Mouse (Mus musculus) induced T-regulatory cell, adult 2 months (primary cell): Measurements from ENCODE around the gene Myod1.

Source experiments
- DNase-seq: peaks from one replicate; pipeline ENCODE4 v3.0.0-alpha.2; 2012; ENCODE audit warnings: low read depth

Gene Myod1

DNA sequence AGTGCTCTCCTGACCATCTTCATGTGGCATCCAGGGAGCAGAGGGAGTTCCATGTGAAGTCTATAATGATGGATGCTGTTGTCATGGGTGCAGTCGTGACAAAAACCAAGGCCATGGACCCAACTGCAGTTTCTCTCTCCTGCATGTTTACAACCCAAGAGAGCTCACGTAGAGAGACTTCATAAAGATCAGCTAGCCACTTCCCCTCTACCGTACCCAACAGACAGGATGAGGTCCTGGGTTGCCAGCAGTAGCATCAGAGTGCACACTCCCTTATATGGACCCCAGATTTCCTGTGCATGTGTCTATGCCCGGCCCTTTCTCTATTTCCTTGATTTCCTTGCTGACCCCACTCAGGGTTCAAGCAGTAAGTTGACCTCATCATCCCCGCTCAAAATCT is 15.4 kb downstream of the Myod1 start:
- DNase-seq = peak; percentile 82

DNA sequence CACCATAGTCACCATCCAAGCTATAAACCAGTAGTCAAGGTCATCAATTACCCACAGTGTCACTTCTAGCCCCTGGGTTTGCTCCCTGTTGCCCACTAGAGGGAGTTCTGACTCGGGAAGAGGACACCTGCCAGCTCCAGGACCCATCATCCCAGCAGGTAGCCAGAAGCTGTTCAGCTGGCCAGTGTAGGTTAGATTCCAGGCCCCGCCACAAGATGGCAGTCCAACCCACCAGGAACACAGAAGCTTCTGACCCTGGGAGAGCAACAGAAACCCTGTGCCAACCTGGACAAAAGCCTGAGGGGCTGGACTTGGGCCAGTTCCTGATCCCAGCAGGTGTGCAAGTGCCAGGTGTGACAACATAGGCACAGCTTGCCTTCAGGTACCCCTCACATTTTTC is 16.8 kb downstream of the Myod1 start:
- DNase-seq = peak; percentile 84

DNA sequence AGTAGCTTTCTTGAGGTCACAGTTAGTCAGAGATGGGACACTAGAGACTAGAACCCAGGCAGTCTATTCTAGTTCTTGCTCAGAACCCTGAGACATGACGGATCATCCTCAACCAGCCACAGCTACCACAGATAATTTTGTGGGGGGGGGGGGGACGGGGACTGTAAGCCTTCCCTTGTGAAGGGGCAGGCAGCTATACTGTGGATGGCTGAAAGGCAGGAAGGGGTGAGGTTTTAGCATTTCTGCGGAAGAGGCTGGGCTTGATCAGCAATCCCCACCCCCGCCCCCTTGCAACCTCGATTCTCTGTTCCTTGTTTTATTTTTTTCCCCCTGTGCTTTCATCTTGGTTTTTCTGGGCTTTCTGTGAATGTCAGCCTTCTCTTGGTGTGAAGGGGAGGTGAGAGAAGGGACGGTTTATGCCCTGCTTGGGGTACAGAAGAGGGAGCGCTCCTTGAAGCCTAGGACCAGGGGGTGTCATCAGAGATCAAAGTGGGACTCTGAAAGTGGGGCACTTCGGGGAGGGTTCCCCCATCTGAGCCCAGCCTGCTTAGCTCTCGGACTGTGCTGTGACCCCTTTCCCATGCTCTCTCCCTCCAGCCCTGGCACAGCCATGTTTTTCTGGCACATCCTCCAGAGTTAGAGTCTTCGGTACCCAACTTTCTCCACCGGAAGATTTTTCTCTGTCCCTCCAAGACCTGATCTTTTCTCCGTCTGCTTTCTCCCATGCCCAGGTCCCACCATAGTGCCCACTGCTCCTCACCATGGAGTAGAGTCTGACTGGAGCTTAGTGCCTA is 17.6 kb downstream of the Myod1 start:
- peak; percentile 60 for DNase-seq

DNA sequence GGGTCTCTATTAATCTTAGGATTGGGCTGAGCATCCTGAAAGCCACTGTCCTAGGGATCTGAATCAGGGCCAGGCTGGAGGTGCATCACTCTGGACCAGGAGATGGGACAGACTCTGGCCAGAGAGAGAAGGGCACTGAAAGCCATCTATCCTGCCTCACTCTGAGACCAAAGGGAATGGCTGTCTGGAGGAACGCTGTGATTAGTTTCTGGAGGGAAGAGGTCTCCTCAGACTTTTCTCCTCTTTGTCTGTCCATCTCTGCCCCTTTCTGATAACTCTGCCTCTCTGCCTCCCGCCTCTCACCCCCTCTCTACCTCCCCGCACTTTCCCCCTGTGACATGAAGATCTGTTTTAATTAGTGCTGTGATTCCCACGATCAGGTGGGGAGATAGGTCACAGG is 18.7 kb downstream of the Myod1 start:
- DNase-seq = no peak

DNA sequence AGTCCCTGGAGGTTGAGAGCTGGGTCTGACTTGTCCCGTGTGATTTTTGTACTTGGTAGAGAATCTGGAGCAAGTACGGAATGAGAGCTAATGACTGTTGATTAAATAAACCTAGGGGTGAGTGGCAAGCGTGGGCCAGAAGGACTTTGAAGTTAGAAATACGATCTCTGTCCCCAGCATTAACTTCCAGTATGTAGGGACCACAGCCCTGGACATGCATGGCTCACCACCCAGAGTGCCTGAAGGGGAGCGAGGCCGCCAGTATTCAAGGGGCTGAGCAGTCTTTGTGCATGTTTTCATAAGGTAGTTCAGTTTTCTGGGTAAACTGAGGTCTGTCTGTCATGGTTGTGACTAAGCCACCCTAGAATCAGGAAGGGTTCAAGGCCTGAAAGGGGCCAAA is 19.3 kb downstream of the Myod1 start:
- DNase-seq = no peak

DNA sequence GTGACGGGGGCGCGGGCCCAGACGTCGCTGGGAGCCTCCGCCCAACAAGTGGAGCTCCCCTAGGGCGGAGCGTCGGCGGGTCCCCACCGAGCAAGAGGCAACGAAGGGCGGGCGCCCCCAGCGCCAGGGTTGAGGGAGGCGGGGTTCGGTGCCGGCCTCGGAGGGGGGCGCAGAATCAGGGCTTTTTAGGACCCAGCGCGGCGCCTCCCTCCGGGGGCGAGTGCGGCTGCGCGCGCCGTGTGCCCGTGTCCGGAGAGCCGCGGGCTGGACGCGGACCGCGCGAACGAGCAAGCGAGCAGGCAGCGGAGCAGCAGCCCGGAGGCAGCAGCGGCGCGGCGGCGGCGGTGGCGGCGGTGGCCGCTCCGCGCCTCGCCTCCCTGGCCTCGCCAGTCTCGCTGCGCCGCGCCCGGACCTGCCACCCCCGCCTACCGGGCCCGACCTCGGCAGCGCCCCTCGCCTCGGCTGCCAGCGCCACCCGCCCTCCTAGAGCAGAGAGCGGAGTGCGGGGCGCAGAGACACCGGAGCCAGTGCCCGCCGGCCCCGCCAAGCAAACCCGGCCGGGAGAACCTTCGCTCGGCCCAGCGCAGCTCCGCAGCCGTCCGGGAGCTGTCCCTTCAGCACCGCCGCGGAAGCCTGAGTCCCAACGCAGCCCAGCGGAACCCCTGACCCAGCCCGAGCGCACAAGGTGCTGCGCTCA is 20.1 kb downstream of the Myod1 start, which contains the start of gene Kcnc1:
Kcnc1 (plus strand) TSS at position 267 of the 697 bp plus-strand sequence.
- peak; percentile 76 for DNase-seq

DNA sequence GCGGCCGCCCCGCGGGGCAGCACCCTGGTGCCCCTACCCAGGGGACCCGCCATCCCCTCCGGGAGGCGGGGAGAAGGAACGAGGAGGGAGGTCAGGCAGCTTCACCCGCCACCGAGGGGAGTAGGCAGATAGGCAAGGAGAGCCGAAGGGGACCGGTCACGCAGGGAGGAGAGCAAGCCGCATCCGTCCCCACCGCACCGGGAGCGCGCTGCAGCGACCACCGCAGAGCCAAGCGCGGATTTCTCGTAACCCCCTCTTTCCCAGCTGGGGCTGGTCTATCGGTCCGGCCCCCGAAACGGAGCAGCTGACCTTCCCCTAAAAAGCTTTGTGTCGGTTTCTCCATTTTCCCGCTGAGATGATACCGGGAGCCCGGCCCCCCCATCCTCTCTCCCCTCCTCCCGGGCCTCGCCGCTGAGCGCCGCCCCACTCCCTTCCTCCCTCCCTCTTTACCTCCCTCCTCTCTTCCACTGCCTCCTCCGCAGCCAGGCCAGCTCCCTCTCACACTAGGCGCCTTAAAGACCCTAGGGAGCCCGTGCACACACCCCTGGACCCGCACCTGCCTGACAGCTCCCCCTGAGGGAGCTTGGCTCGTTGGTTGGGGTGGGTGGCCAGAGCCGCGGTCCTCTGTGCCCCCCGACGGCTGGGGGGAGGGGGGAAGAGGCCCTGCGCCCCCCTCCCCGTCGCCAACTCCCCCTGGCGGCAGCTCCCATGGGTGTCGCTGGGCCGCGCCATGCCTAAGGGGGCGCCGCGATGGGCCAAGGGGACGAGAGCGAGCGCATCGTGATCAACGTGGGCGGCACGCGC is 20.9 kb downstream of the Myod1 start:
- no peak for DNase-seq

DNA sequence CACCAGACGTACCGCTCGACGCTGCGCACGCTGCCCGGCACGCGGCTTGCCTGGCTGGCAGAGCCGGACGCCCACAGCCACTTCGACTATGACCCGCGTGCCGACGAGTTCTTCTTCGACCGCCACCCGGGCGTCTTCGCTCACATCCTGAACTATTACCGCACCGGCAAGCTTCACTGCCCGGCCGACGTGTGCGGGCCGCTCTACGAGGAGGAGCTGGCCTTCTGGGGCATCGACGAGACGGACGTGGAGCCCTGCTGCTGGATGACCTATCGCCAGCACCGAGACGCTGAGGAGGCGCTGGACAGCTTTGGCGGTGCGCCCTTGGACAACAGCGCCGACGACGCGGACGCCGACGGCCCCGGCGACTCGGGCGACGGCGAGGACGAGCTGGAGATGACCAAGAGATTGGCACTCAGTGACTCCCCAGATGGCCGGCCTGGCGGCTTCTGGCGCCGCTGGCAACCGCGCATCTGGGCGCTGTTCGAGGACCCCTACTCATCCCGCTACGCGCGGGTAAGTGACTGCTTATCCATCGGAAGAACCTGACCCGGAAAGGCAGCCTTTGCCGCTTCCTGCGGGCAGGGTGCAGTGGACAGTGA is 21.6 kb downstream of the Myod1 start:
- DNase-seq = no peak

DNA sequence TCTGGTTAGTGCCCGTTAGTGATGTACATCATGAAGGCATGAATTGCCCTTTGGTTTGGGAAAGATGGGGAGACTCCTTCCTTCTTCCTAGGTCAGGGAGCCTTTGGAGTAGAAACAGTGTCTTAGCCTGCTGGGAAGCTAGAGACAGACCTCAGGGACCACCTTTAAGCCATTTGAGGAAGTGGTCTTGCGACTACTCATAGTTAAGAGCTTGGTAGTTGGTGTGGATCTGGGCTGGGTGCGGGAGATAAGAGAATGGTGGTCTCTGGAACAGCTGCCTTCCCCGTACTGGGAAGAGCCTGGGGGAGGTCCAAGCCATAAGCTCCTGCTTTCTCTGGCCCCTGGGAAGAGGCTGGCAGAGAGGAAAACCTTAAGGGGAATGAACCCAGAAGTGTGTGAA is 22.3 kb downstream of the Myod1 start:
- DNase-seq = no peak

DNA sequence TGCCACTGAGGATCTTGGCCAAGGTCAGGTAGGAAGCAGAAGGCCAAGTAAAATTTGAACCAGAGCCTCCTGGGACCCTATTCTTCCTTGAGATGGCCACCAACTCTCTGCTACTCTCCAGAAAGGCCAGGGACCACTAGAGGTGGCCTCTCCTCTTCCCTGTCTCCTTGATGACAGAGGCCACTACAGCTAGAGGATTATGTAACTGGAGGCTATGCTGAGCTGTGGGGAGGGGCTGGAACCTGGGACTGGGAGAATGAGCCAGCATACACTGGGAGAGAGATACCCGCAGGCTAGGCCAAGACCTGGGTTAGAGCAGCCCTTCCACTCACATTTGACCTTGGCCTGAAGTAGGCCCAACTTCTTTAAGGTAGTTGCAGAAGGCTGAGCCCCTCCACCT is 23.4 kb downstream of the Myod1 start:
- no peak for DNase-seq

DNA sequence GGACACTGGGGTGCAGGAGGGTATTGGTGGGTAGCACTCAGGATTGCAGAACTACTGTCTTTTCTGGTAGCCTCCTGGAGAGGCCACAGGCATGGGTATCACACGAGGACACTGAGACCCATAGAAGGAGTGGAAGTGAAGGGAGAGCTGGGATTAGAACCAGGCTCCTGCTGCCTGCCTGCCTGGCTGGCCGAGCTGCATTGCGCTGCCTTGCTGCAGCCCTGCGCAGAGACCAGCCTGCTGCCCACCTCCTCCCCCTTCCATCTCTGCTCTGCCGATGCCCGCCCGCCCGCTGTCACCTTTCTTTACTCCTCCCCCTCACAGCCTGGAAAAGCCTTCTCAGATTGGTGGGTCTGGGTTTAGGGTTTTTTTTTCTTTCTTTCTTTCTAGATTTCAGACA is 24.1 kb downstream of the Myod1 start:
- no peak for DNase-seq

DNA sequence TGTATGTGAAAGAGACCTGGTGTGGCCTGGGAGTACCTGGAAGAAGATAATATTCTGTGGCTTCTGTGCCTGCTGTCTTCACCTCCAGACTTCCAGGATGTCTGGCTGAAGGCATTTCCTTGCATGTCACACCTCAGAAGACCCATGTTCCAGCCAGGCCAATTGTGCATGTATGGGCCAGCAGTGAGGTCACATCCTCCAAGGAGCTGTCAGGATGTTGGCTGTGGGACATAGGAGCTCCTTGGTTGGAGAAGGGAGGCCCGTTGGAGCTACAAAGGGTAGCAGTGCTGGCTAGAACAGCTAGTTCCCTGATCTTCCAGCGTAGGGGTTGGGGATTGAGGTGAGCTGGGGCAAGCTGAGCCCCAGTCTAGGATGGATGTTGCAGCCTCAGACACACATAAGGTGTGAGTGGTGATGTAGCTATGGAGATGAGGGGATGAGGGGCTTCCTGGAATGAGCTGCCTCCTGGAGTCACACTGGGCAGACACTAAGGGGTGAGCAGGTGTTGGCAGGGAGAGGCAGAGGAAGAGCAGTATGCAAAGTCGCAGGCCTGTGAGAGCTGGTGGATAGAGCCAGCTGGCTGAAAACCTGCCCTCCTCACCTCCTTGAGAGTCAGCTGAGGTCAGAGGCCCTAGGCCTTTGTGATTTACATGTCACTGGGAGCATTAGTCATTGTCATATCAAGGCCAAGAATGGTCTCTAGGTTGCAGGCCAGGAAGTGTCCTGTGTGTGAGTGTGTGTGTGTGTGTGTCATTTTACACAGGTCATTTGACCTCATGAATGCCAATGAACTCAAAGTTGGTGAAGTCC is 25.3 kb downstream of the Myod1 start:
- no peak for DNase-seq

DNA sequence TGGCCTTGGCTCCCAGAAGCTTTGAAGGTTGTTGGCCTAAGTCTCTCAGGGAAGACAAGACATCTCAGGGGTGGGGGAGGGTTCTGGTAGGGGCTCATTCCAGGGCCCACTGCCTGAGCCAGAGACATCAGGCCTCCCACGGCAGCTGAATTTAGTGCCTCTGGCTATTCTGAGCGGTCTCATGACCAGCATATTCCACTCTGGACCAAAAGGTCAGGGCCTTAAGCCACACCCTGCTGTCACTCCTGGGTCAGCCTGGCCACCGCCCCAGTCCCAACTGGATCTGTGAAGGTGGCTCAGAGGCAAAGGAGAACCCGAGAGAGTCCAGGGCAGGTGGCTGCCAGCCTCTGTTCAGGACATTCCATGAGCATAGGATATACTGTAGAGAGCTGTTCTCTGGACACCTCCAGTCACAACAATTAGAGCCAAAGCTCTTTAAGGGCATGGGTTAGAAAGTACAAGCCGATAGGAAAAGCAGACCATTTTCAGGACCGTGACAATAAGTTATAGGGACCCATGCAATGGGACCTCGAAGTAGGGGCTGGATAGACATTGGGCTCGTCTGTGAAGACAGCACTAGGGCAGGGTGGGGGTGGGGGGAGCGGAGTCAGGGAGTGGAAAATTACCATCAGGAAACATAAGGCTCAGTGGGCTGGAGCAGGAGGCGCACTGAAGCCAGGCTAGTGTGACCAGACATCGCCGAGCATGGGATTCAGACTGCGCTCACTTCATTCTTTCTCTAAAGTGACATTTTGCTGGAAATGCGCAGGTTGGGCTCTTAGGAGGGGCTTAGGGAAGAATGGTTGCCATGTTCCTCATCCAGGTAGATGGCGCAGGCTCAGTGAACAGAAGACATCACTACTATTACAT is 27.6 kb downstream of the Myod1 start:
- DNase-seq = no peak

DNA sequence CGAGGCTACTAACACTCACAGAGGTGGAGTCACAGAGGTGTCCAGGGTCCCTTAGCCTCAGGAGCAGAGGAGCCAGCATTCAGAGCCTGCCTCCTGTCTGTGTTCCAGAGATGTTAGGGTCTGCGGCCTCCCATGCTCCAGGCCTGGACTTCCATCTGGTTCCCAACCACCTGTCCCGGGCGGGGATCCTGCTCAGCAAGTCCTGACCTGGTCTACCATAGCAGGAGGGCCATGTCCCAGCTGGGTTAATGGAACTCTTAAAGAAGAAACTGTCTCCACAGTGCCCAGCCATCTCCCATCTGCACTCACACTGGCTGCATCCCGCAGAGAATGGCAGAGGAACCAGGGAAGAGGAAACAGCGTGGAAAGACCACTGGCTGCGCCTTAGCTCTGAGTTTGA is 28.5 kb downstream of the Myod1 start:
- DNase-seq = no peak

DNA sequence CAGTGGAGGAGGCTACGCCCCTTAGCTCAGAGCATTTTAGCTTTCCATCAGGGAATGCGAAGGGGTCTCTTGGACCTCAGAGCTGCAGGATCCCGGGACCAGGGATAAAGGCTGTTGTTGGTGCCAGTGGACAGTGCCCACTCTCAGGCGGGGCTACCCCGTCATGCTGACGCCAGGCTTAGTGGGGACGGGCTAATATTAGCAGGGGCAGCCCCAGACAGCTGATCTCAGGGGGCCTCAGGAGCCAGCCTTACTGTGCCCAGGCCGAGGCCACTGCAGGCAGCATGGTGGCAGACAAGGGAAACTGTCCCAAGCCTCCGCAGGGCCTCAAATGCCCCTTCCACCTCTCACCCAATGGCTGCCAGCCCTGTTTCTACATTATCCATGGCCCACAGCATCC is 32.3 kb downstream of the Myod1 start:
- no peak for DNase-seq

DNA sequence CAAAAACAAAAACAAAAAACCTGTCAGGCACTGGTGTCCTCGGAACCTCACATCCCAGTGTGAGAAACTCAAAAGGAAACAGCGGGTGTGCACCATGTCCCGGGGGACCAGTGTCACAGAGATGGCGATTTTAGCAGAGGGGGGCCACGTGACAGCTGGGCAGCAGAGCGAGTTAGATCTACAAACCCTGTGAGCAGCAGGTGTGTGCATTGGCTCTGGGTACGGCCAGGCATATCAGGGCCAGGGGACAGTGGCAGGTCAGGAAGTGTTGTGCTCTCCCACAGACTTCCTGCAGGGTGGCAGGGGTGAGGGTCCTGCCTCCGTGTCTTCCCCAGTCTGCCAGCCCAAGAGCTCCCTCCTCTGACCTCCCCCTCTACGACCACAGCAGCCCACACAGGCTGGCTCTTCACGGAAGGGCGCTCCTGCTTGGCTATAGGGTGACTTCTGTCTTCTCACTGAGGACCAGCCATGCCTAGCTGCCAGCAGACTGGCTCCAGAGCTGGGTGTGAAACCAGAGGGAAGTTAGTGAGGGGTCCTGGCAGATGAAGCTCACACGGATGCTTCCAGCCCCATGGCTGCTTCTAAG is 33.0 kb downstream of the Myod1 start:
- DNase-seq = no peak

DNA sequence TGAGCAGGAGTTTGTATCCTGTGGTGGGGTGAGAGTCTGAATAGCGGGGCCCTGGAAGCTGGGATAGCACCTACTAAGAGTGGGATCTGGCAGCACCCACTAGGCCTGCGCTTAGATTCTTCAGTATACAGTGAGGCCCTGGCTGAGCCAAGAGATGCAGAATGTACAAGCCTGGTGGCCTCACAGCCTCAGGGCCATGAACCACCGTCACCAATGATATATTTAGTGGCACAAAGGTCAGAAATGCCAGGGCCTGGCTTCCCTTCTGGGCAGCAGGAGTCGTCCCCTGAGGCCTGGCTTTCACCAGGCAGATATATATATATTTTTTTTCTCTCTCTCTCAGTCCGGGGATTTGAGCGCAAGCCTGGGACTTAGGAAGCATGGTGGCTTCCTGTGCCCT is 34.5 kb downstream of the Myod1 start:
- DNase-seq = no peak

DNA sequence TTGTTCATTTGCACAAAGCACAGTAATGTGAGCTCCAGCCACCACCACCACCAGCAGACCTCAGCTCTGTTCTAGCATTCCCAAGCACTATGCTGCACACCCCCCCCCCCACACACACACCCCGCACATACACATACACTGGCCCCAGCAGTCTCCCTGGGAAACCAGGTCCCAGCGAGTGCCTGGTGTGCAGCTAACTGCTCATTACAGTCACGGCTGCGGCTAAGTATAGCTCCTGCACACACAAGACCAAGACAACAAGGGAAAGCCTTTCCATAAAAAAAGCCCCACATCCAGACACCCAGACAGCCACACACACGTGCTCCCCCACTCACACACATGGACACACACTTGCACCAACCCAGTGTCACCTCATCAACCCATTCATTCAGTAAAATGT is 36.5 kb downstream of the Myod1 start:
- DNase-seq = no peak

DNA sequence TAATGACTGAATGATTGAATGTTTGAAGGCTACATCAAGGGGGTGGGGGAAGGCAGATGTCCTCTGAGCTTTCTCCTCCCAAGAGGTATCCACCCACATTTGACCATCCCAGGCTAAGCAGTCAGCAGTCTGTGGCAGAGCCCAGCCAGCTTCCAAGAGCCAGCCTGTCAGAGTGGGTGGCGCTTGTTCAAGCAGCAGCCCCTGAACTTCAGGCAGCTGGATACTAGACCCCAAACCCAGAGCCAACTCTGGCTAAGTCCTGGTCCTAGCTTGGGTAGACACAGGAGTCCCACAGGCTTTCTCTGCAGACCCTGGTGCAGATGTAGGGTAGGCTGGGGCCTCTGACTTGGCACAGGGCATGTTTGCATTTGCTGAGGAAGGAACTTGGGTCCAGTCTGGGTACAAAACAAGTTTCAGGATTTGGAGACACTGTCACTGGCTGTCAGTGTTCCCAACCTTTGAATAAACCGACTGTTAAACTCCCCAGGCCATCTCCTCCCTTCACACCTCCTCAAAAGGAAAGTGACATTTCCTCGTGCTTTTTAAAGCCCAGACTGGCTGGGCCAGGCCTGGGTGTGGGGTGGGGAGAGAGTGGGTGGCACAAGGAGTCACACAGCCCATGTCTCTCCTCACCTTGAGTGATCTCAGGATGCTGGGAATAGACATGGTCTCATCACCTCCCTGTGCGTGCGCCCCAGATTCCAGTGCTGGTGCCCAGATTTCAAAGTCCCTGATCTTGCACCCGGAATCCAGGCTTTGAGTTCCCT is 37.9 kb downstream of the Myod1 start:
- DNase-seq = no peak
